Mouse (Mus musculus) B cell, adult 2 months (primary cell): ENCODE data around the gene Sim2.

Source experiments
- DNase-seq, 2 experiments: peaks; one replicate each; pipeline ENCODE4 v3.0.0; 2022

Gene Sim2

DNA sequence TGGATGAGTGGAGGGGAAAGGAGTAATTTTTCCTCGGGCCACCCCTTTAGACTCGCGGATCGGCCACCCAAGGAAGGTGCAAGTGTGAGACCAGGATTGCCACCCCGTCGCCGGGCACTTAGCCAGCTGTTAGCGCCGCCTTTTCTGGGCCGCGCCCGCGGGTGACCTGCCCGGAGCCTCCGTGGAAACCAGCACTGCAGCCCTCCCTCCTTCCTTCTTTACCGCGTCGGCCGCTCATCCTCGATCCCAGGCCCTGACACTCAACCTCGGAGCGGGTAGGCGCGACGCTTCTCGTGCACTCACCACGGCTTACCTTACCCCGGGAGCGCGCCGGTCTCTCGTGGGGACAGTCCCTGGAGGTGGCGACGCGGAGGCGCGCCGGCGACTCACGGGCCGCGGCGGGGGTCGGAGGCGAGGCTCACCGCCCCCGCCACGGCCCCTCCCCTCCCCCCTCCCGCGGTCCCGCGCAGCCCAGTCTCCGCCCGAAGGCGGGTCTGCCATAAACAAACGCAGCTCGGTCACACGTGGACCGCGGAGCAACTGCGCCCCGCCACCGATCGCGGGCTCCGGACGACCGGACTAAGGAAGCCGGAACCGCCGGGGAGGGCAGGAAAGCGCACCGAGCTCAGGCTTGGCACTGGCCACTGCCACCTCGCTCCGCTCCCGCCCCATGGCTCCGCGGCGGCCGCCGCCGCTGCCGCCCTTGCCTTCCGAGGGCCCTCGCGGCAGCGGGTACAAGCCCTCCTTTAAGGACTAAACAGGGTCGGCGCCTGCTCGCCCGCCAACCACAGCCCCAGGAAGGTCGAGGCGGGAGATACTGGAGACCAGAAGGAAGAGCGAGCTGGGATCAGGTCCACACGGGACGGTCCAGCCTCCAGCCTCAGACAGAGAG, at the start of gene Sim2:
Gene Sim2, plus strand, starts transcription at position 221 of the 892 bp plus-strand sequence.
- peak; percentile 35 to 42 for DNase-seq

DNA sequence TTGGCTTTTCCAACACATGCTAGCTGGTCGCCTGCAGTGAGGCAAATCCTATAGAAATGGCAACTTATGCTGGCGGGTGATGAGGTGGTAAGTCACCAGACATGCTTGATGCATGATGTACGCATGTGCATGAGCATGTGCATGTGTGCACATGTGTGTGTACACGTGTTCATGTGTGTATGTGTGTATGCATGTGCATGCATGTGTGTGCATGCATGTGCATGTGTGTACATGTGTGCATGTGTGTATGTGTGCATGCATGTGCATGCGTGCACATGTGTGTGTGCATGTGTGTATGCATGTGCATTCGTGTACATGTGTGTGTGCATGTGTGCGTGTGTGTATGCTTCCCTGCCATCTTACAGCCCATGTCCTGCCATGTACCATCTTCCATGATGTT, 47.5 kb upstream of the Sim2 start:
- no peak for DNase-seq

- peak; percentile 78 to 81 for DNase-seq
Measured at GRCm38 (mm10) chr16:94038272-94038985, 46.3 kb upstream of the Sim2 start.

GRCm38 (mm10) chr16:94038986-94039341, 45.8 kb upstream of the Sim2 start:
- no peak for DNase-seq

- no peak for DNase-seq
Measured at GRCm38 (mm10) chr16:94040485-94040884, 44.2 kb upstream of the Sim2 start.

- DNase-seq = no peak
Measured at GRCm38 (mm10) chr16:94041065-94041712, 43.5 kb upstream of the Sim2 start.

DNA sequence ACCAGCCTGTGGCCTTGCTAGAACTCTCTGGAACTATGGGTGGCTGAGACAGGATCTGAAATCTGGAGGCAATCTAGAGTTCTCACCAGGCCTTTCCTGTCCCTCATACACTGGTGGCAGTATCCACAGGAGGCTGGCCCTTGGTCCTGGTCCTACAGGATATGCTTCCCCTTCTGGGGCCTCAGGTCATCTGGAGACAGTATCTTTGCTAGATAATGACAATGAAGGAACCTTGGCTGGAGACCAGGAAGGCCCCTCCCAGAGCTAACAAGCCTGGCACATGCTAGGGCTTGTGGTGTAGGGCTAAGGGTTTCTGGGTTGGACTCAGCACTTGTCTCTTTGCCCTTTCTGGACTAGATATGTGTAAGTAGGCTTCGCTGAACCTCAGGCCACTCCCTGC, 40.9 kb upstream of the Sim2 start:
- DNase-seq = no peak

- no peak for DNase-seq
Measured at GRCm38 (mm10) chr16:94044996-94045395, 39.7 kb upstream of the Sim2 start.

DNA sequence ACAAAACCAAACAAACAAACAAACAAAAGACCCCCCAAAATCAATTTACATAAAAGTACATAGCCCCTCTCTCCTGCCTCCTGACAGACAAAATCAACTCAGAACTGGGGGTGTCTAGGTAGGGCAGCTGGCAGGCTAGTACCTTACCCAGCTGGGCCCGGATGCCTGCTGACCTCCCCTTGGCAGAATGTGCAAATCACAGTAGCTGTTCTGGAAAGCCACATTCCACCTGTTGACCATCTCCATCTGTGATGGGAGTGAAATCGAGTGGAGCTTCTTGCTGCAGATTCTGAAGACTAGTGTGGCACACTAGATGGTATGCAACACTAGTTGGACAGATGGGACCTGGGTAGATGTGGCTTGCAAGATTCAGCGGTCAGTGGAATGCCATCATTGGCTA, 34.4 kb upstream of the Sim2 start:
- no peak for DNase-seq

DNA sequence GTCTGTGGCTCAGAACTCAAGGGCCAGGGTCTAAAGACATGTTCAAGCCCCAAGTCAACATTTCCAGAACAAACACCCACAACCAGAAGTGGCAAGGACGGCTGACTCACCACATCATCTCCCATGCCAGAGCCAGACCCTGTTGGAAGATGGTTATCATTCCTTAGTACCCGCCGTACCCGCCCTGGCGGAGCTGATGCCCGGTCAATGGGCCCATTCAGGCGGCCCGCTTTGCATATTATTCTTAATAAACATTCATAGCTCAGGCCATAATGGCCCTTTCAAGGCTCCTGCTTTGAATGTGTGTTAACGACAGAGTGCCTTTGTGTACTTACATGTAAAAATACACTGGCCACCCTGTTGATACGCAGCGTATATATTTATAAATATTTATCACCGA, 29.6 kb upstream of the Sim2 start:
- DNase-seq = no peak

DNA sequence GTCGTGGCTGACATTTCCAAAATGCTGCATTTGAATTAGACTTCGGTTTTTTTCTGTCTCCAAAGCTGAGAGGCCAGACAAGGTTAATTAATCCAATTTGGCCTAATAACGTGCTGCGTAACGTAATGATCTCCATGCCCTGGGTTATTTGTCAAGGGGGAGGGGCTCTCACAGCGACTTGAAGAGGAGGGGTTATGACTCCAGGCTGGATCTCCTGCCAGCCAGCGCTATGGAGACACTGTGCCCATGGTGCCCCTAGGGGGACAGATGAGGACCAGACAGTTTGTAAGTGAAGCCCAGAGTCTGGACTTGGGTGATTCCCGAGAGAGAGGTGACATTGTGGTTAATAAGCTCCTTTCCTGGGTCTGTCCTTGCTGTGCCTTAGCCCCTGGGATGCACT, 29.2 kb upstream of the Sim2 start:
- no peak for DNase-seq

- no peak for DNase-seq
Measured at GRCm38 (mm10) chr16:94059820-94060219, 24.9 kb upstream of the Sim2 start.

DNA sequence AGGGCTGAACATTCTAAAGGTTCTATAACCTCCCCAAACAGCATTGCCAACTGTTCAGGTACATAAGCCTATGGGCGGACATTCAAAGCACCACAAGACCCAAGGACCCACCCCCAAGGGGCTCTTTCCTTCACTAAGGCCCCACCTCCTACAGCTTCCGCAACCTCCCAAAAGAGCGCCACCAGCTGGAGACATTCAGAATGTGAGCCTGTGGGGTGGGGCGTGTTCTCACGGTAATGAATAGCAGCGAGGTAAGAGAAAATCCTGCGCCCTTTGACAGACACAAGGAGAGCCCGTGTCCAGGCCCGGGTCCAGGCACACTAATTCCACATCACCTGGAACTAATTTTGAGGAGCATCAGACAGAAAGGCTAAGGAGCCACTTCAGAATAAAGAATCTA, 20.5 kb upstream of the Sim2 start:
- no peak for DNase-seq

DNA sequence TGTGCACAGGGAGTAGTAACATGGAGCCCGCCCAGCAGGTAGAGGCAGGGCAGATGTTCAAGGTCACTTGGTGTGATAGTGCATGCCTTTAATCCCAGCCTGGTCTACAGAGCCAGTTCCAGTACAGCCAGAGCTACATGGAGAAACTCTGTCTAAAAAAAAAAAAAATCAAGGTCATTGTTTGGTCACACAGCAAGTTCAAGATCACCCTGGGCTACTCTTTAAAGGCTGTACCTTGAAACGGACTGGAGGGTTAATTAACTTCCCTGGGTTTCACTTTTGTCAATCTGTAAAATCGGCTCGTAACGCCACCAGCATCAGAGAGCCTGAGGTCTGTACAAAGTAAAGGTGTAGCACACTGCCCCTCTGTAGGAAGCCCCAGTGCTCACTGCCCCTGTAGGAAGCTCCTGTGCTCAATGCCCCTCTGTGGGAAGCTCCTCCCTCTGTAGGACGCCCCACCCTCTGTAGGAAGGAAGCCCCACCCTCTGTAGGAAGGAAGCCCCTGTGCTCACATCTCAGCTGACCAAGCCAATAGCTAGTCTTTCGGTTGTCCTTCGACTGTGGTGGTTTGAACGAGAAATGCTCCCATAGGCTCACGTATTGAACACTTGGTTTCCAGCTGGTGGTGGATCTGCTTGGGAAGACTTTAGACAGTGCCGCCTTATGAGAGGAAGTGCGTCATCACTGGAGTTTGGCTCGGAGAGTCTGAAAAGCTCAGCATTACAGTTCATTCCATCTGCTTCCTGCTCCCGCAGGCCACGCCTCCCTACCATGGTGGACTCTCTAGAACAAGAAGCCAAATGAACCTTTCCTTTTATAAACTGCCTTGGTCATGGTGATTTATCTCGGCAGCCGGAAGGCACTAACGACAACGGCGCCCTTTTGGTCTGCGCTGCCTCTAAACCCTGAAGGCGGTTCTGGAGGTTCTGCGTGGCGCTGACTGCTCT, 18.7 kb upstream of the Sim2 start:
- peak in 1 of 2 experiments; percentile 14 for DNase-seq

DNA sequence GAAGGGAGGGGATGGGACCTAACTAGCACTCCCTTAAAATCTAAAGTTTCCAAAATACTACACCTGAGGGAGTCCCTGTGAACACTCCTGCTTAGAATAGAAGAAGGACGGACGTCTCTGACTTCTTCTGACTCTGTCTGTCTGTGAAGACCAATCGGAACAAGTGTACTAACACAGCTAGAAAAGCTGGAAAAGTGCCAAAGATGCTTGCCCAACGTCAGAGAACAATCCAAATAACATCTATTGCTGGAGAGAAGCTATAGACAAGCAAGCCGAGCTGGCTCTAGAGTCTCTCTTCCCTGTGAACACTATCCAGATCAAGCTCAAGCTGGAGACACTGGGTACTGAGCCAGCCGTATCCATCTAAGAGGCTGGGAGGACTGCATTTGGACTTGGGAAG, 18.0 kb upstream of the Sim2 start:
- no peak for DNase-seq

DNA sequence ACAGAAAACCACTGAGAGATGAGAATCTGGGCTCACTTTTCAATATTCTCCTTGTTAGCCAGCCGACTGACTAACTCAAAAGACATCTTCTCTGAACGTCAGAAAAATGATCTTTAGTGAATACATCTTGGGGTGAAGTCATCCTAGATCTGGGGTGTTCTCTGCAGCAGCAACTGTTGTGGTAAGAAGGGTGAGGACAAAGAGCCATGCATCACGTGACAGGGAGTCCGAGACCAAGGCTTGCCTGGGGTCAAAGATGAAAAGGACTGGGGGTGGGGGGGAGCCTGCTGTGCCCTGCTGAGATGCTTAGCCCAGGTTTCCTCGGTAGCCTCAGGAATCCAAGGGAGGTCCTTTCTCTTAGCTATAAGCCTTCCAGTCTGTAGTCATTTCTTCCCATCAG, 17.5 kb upstream of the Sim2 start:
- DNase-seq = no peak

GRCm38 (mm10) chr16:94069061-94069460, 15.7 kb upstream of the Sim2 start:
- peak; percentile 72 to 76 for DNase-seq

- no peak for DNase-seq
Measured at GRCm38 (mm10) chr16:94070920-94071319, 13.8 kb upstream of the Sim2 start.

DNA sequence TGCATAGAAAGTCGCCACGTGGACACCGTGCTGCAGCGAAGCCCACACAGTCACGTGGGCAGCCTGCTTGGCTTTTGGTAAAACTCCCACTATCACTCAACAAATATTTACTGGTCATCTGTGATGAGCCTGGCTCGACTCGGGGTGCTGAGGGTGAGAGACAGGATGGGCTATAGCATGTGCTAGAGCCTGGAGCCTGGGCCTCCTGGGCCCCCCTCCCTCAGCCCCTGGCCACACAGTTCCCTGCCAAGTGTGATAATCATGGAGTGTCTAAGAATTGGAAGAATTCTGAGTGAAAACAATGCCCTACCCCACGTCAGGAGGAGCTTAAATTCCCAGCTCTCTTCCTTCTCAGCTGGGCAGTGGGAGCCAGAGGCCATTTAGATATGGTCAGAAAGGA, 13.3 kb upstream of the Sim2 start:
- DNase-seq = no peak

DNA sequence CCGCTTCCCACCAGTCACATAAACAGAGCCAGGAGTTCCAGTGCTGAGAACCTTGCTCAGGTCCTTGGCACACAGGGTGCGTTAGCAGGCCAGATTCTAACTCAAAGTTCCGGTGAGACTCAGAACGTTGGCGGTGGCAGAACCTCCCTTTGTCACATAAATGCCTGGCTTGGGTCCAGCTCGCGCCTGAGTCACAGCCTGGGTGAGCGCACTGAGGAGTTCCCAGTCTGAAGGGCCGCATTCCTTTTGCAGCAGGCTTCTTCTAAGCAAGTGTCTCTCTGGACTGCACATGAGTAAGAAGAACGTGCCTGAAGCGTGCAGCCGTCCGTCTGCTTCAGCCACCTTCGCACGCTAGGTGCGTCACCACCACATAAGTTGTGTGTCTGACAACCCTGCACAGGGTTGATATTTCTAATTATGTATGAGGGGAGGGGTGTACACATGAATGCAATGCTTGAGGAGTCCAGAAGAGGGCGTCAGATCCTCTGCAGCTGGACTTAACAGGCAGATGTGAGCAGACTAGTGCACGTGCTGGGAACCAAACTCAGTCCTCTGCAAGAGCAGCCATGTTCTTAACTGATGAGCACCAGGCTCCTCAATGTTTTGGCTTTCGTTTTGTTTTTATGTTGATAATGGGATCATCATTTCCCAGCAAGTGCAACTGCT, 9.2 kb upstream of the Sim2 start:
- no peak for DNase-seq

DNA sequence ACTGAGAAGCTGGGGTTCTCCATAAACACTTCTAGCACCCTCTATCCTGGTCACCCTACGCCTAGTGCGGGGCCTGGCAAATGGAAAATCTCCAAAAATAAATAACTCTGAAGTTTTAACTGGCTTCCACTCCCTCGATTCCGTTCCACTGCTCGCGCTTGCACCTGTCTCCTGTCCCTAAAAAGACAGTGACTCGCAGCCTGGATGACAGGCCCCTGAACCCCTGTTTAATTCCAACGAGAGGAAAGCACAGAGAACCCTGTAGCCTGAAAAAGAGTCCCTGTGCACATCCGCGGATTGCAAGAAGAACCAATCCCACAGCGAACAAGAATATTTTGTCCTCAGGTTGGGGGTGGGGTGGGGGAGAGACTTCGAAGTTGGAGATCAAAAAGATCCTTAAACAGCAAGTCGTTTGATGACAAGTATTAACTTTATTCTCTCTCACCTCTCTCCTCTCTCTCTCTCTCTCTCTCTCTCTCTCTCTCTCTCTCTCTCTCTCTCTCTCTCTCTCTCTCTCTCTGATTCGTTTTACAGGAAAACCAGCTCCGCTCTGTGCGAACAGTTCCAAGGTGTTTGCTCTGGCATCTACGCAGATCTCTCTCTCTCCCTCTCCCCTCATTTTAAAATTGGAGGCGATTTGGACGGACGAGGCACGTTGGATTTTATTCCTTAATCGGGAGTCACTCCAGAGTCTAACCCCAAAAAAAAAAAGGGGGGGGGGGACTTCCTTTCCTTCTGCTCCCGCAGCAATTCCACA, 6.2 kb upstream of the Sim2 start:
- DNase-seq = peak; percentile 18 to 27
